Mouse (Mus musculus) lung, postnatal 0 days (tissue): ENCODE measurements around the gene Cemip.

Experiments used
- CTCF ChIP-seq: IDR thresholded peaks from 2 replicates; pipeline ENCODE4 v1.5.1; 2016; ENCODE audit warnings: antibody characterized with exemption, mild to moderate bottlenecking
- EP300 ChIP-seq: IDR thresholded peaks from 2 replicates; pipeline ENCODE4 v1.6.1; 2016; ENCODE audit warnings: antibody characterized with exemption, mild to moderate bottlenecking, control low read depth

GRCm38 (mm10) chr7:83904831-83905230, 181.5 kb downstream of the Cemip start:
- TF ChIP-seq CTCF: no peak
- no peak for TF ChIP-seq EP300
